Mouse (Mus musculus) brain, embryonic 14.5 days (tissue): ENCODE data around the gene Jund.

Source experiments
- CTCF ChIP-seq: fragments of 200-500 bp; IDR thresholded peaks from 2 replicates; pipeline ENCODE4 v1.5.1; 2012; ENCODE audit warnings: inconsistent platforms, mild to moderate bottlenecking, moderate library complexity, borderline replicate concordance; ENCODE audit not compliant: insufficient read depth, insufficient read length; ENCODE audit errors: extremely low read depth
- POLR2A ChIP-seq: fragments of 200-500 bp; IDR thresholded peaks from 2 replicates; pipeline ENCODE4 v1.6.1; 2012; ENCODE audit warnings: mild to moderate bottlenecking, inconsistent platforms, borderline replicate concordance; ENCODE audit not compliant: poor library complexity, insufficient read depth, insufficient read length, severe bottlenecking; ENCODE audit errors: extremely low read depth

GRCm38 (mm10) chr8:70664631-70665030, 34.1 kb upstream of the Jund start:
- TF ChIP-seq POLR2A (no peak), CTCF (no peak)
